Mouse (Mus musculus) activated CD4-positive, CD25-positive, alpha-beta regulatory T cell (primary cell): ENCODE results near the gene B3glct. TPM values are rescaled to one million over a fixed set of nuclear protein-coding genes. Genes with fewer than 3 reads are reported as not detected.

Source experiments
- polyA plus RNA-seq, 2 experiments: library from polyadenylated mRNA; unstranded; fragments of 100-300 nt; shearing (Covaris generic); gene quantifications; one replicate each; pipeline ENCODE4 v1.2.1; 2017

Gene B3glct
- polyA plus RNA-seq = 1 to 10 TPM; 3.8 to 5.3 TPM

GRCm38 (mm10) chr5:149678100-149678989, at the start of gene B3glct:
Gene B3glct (plus strand): TSS chr5:149678230.

DNA sequence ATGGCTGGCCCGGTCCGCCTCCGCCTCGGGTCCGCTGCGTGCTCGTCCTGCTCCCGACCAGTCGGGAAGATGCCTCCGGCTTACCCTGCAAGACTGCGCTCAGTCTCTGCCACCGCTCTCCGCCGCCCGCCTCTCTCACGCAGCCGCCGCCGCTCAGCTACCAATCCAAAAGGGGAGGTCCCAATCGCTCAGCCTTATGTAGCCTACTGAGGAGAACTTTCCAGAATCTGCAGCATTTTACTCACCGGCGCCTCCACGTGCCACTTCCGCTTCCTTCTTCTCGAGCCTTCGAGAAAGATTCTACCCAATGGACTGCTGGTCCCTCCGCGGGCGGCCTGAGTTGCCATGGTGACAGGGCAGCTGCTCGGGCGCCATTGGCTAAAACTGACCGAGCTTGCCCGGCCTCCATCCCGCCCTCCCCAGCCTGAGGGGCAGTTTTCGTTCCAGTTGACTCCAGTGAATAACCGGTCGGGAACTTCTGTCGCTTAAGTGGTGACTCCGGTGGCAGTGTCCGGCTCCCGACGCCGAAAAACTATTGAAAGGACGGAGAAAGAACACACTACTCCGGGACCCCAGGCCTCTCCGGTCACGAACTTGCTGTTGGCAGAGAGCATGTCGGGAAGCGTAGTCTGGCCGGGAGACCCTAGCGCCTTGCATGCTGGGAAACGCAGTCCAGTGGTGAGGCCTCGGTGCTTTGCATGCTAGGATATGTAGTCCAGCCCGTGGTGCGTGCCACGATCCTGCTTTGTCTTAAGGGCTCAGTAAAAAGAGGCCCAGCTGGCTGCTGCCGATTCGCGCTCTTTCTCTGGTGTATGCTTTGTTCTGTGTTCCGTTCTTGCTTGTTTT, 41.7 kb upstream of the B3glct start, which contains the start of gene Hsph1:
Gene Hsph1 (minus strand): TSS at position 302 of the 846 bp plus-strand sequence.

Other genes with a start within 250 kb of the B3glct start
- gene Tex26, start 238.6 kb upstream of the B3glct start, polyA plus RNA-seq = under 1 TPM; 0.14 to 0.26 TPM
- gene Wdr95, start 149.6 kb upstream of the B3glct start, polyA plus RNA-seq = under 1 TPM; 0.21 to 0.34 TPM
- 10 to 100 TPM; 27.1 to 47.1 TPM for gene Hsph1, start 41.9 kb upstream of the B3glct start, polyA plus RNA-seq